Mouse (Mus musculus): ENCODE results near the gene Mark1.

- TF ChIP-seq CTCF (IDR thresholded peaks at IDR 0.05) (no peak), EP300 (IDR thresholded peaks at IDR 0.05) (no peak)
These were observed 145.4 kb downstream of the Mark1 start for GRCm38 (mm10) chr1:184853922-184854321.
